Mouse (Mus musculus): ENCODE results near the gene Daam1. TPM values are rescaled to one million over a fixed set of nuclear protein-coding genes. Genes with fewer than 3 reads are reported as not detected.

The Daam1 gene
- total and polyA plus RNA-seq, 2 experiments, result 7.7 to 33.4 TPM

DNA sequence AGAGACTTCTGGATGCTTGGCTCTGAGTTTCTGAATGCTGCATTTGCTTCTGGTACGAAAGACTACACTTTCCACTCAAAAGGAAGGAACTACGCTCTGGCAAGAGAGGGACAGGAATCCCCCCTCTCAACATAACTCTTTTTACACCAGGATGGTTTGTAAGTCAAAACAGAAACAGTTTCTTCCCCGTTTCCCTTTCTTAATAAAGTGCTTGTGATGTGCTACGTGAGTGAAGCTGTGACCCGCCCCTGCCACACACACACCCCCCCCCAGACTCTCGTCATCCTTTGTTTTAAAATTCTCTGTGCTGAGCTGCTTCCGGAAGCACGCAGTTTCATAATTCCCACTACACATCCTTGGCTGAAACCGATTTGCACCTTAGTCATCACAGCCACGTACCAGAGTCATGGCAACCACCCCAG lies 183.5 kb downstream of the Daam1 start:
- H3K9ac ChIP-seq (ENCODE audit: low read depth, low read length), result no peak overlapping the region
- H3K4me3 ChIP-seq (ENCODE audit: insufficient read depth, low read depth, low read length), result no peak overlapping the region
- no peak for TF ChIP-seq CTCF (IDR thresholded peaks at IDR 0.05; ENCODE audit: low read depth, low read length)
- no peak for TF ChIP-seq POLR2A (IDR thresholded peaks at IDR 0.05; ENCODE audit: extremely low read depth, insufficient read depth, low read length)
- H3K36me3 ChIP-seq (ENCODE audit: control insufficient read depth, insufficient read depth, low read length), result no peaks in the 10 kb centered on the region
- 78% methylated on average over 10 of the region's 10 CpGs for WGBS
- DNase-seq (ENCODE audit: extremely low read depth, low read depth, low spot score), result no peak
- no peaks in the 10 kb centered on the region for H3K27me3 ChIP-seq (ENCODE audit: control insufficient read depth, insufficient read depth, low read length)
- H3K27ac ChIP-seq (replicated peaks; ENCODE audit: insufficient read depth, low read depth, low read length), result no peak overlapping the region
- H3K79me2 ChIP-seq (ENCODE audit: control insufficient read depth, insufficient read depth, low read length), result no peaks in the 10 kb centered on the region
- no peaks in the 10 kb centered on the region for H3K4me1 ChIP-seq (ENCODE audit: control insufficient read depth, insufficient read depth, low read length)

DNA sequence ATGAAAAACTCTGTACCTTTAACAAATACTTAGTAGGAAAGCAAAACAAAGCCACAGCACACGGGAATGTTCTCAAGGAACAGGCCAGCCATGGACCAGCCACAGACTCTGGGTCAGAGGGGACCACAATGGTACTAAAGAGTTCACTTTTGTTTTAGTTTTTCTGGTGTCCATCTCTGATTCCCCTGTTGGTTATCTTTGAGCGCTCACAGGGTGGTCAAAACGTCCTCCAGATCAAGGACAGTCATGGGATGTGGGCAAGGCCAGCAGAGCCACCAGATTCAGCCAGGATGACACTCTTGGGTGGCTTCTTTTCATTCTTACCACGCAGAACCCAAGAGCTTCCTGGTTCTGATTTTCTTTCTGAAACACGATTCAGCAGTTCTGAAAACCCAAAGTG lies 184.4 kb downstream of the Daam1 start:
- TF ChIP-seq POLR2A (IDR thresholded peaks at IDR 0.05; ENCODE audit: extremely low read depth, insufficient read depth, low read length), result no peak
- TF ChIP-seq CTCF (IDR thresholded peaks at IDR 0.05; ENCODE audit: low read depth, low read length), result no peak
- no peak overlapping the region for H3K4me3 ChIP-seq (ENCODE audit: insufficient read depth, low read depth, low read length)
- no peak overlapping the region for H3K9ac ChIP-seq (ENCODE audit: low read depth, low read length)
- H3K27me3 ChIP-seq (ENCODE audit: control insufficient read depth, insufficient read depth, low read length), result no peaks in the 10 kb centered on the region
- no peaks in the 10 kb centered on the region for H3K36me3 ChIP-seq (ENCODE audit: control insufficient read depth, insufficient read depth, low read length)
- H3K79me2 ChIP-seq (ENCODE audit: control insufficient read depth, insufficient read depth, low read length), result no peaks in the 10 kb centered on the region
- WGBS, result 76% methylated on average over 5 of the region's 5 CpGs
- no peak overlapping the region for H3K27ac ChIP-seq (replicated peaks; ENCODE audit: insufficient read depth, low read depth, low read length)
- DNase-seq (ENCODE audit: extremely low read depth, low read depth, low spot score), result no peak
- H3K4me1 ChIP-seq (ENCODE audit: control insufficient read depth, insufficient read depth, low read length), result no peaks in the 10 kb centered on the region

DNA sequence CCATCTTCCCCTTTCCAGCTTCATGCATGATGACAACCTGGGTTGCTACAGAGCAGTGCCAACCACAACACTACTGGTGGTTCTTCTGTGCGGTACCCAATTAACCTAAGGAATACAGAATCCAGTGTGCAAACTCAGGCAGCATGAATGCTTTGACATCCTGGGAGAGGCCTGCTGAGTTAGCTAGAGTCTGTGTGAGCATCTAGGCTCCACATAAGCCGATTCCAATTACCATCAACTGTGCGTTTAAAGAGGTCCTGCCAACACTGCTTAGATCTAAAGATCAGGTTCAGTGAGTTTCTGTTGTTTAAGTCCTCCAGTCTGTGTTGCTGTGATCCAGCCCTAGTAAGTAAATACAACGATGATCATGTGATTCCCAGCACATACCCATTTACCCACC lies 189.4 kb downstream of the Daam1 start:
- DNase-seq (ENCODE audit: extremely low read depth, low read depth, low spot score), result no peak
- no peaks in the 10 kb centered on the region for H3K79me2 ChIP-seq (ENCODE audit: control insufficient read depth, insufficient read depth, low read length)
- H3K27me3 ChIP-seq (ENCODE audit: control insufficient read depth, insufficient read depth, low read length), result no peaks in the 10 kb centered on the region
- no peak overlapping the region for H3K4me3 ChIP-seq (ENCODE audit: insufficient read depth, low read depth, low read length)
- TF ChIP-seq POLR2A (IDR thresholded peaks at IDR 0.05; ENCODE audit: extremely low read depth, insufficient read depth, low read length) (no peak), CTCF (IDR thresholded peaks at IDR 0.05; ENCODE audit: low read depth, low read length) (no peak)
- no peaks in the 10 kb centered on the region for H3K36me3 ChIP-seq (ENCODE audit: control insufficient read depth, insufficient read depth, low read length)
- 95% methylated on average over 4 of the region's 4 CpGs for WGBS
- H3K4me1 ChIP-seq (ENCODE audit: control insufficient read depth, insufficient read depth, low read length), result no peaks in the 10 kb centered on the region
- no peak overlapping the region for H3K9ac ChIP-seq (ENCODE audit: low read depth, low read length)
- H3K27ac ChIP-seq (replicated peaks; ENCODE audit: insufficient read depth, low read depth, low read length), result no peak overlapping the region

DNA sequence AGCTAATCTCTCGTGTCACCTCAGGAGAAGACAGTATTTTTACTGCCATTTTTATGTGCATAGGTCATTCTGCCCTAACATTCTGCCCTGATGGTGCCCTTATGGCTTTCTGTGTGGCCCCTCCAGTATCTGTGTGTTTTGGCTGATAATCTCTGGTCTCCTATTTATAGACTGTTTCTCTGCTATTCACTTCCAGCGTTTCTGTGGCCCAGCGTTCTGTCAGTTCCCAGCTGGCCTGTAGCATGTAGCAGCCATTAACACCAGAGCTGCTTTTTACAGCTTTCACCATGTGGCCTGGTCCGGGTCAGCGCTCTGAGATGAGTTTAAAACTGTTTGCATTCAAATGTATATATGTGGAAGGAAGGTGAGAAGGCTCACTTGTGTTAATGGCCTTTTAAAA lies 190.7 kb downstream of the Daam1 start:
- Histone ChIP-seq H3K4me1 (ENCODE audit: control insufficient read depth, insufficient read depth, low read length) (no peaks in the 10 kb centered on the region), H3K36me3 (ENCODE audit: control insufficient read depth, insufficient read depth, low read length) (no peaks in the 10 kb centered on the region), H3K4me3 (ENCODE audit: insufficient read depth, low read depth, low read length) (no peak overlapping the region), H3K27ac (replicated peaks; ENCODE audit: insufficient read depth, low read depth, low read length) (no peak overlapping the region), H3K79me2 (ENCODE audit: control insufficient read depth, insufficient read depth, low read length) (no peaks in the 10 kb centered on the region), H3K9ac (ENCODE audit: low read depth, low read length) (no peak overlapping the region), H3K27me3 (ENCODE audit: control insufficient read depth, insufficient read depth, low read length) (no peaks in the 10 kb centered on the region)
- no peak for TF ChIP-seq POLR2A (IDR thresholded peaks at IDR 0.05; ENCODE audit: extremely low read depth, insufficient read depth, low read length)
- no peak for TF ChIP-seq CTCF (IDR thresholded peaks at IDR 0.05; ENCODE audit: low read depth, low read length)
- no peak for DNase-seq (ENCODE audit: extremely low read depth, low read depth, low spot score)
- WGBS, result 66% methylated on average over 5 of the region's 5 CpGs

DNA sequence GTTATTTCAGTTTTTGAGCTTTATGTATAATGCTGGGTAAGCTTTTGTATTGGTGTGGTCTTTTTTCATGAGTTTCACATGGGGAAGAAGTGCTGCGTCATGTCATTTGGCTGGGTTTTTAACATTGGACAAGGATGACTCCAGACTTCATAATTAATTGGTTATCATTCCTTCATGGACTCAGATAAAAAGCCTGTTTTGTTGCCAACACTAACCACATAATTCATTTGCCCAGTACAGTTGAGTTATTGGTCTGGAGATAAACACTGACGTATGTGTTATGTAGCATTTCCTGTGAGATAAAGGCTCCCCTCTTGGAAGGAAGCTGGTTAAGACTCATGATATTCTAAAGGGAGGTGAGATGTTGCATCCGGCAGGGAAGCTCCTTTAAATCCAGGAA lies 191.9 kb downstream of the Daam1 start:
- no peak for TF ChIP-seq POLR2A (IDR thresholded peaks at IDR 0.05; ENCODE audit: extremely low read depth, insufficient read depth, low read length)
- TF ChIP-seq CTCF (IDR thresholded peaks at IDR 0.05; ENCODE audit: low read depth, low read length), result no peak
- 79% methylated on average over 3 of the region's 3 CpGs for WGBS

DNA sequence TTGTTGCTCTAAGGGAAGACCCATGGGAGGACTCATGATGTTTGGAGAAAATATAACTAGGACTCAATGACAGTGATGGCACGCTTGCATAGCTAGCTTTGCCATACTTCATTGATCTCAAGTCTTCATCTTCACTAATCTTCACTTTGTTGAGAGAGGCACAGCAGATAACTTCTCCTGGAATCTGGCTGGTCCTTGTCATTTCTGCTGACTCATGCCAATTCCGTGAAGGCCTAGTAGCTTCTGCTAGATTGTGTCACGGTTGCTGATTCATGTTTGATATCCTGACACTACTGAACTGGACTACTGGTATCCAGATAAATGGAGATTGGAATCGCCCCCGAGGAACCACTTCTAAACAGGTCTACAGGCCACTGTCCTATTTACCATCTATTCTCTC lies 192.7 kb downstream of the Daam1 start:
- Histone ChIP-seq H3K27ac (replicated peaks; ENCODE audit: insufficient read depth, low read depth, low read length) (no peak overlapping the region), H3K79me2 (ENCODE audit: control insufficient read depth, insufficient read depth, low read length) (no peaks in the 10 kb centered on the region), H3K4me1 (ENCODE audit: control insufficient read depth, insufficient read depth, low read length) (no peaks in the 10 kb centered on the region), H3K36me3 (ENCODE audit: control insufficient read depth, insufficient read depth, low read length) (no peaks in the 10 kb centered on the region), H3K4me3 (ENCODE audit: insufficient read depth, low read depth, low read length) (no peak overlapping the region), H3K27me3 (ENCODE audit: control insufficient read depth, insufficient read depth, low read length) (no peaks in the 10 kb centered on the region), H3K9ac (ENCODE audit: low read depth, low read length) (no peak overlapping the region)
- WGBS, result 97% methylated on average over 5 of the region's 5 CpGs
- TF ChIP-seq POLR2A (IDR thresholded peaks at IDR 0.05; ENCODE audit: extremely low read depth, insufficient read depth, low read length), result no peak
- no peak for TF ChIP-seq CTCF (IDR thresholded peaks at IDR 0.05; ENCODE audit: low read depth, low read length)
- DNase-seq (ENCODE audit: extremely low read depth, low read depth, low spot score), result no peak

More for the DNA sequence above, 191.9 kb downstream of the Daam1 start:
- Histone ChIP-seq H3K4me3 (ENCODE audit: insufficient read depth, low read depth, low read length) (no peak overlapping the region), H3K79me2 (ENCODE audit: control insufficient read depth, insufficient read depth, low read length) (no peaks in the 10 kb centered on the region), H3K4me1 (ENCODE audit: control insufficient read depth, insufficient read depth, low read length) (no peaks in the 10 kb centered on the region), H3K27me3 (ENCODE audit: control insufficient read depth, insufficient read depth, low read length) (no peaks in the 10 kb centered on the region), H3K27ac (replicated peaks; ENCODE audit: insufficient read depth, low read depth, low read length) (no peak overlapping the region), H3K9ac (ENCODE audit: low read depth, low read length) (no peak overlapping the region), H3K36me3 (ENCODE audit: control insufficient read depth, insufficient read depth, low read length) (no peaks in the 10 kb centered on the region)
- DNase-seq (ENCODE audit: extremely low read depth, low read depth, low spot score), result no peak
